Mouse (Mus musculus) testis, adult 10 weeks (tissue): ENCODE results near the gene Snx32. TPM values are rescaled to one million over a fixed set of nuclear protein-coding genes. Genes with fewer than 3 reads are reported as not detected.

Source experiments
- polyA plus RNA-seq: library from polyadenylated mRNA; stranded (reverse); fragments of 350-450 nt; fragmentation: Illumina TruSeq; extraction: RNeasy Lipid Tissue Mini Kit (QIAGEN cat#74804); gene quantifications from one replicate; pipeline ENCODE4 v1.2.3, GENCODE M21; 2014; ENCODE audit warnings: low read depth, low replicate concordance

Gene Snx32
- polyA plus RNA-seq, result 0.91 TPM

DNA sequence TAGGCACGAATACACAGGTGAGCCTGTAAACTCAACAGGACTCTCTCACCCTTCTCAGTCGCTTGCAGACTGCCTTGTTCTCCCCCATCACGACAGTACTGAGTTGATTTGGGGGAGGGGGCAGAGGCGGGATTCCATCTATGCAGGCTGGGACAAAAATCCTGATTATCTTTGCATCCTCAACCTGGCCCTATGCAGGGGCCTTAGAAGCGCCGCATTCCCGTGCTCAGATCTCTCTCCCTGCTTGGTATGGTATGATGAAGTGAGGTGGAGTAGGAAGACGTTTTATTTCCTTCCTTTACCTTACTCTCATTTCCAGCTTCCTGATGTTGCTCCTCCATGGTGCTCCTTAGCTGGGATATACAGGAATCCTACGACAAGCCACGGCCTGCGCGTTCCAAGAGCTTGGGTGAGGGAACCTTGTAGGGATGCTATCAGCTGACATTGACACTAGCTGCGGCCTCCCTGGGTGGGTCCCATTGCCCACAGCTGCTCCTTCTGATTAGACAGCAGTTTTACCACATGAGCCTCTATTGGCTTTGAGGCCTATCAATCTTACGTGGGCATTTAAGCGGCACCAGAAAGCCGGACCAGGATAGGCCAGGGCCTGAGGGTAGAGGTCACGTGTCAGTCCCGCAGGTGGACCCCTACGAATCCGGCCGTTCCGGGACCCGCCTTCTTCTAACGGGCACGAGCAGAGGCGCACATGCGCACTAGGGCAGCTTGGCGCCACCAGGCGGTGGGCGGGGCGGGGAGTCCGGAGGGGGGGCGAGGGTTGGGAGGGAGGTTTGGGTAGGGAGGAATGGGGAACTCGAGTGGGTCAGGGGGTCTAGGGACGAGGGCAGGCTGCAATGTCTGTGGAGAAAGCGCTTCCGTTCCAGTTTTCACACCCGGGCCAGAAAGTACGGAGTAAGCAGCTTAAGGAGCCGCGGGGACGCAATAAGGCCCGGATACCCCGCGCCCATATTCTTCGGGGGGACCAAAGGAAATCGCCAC lies at the start of gene Snx32:
Gene Snx32 (minus strand): TSS at position 508 of the 996 bp plus-strand sequence.

DNA sequence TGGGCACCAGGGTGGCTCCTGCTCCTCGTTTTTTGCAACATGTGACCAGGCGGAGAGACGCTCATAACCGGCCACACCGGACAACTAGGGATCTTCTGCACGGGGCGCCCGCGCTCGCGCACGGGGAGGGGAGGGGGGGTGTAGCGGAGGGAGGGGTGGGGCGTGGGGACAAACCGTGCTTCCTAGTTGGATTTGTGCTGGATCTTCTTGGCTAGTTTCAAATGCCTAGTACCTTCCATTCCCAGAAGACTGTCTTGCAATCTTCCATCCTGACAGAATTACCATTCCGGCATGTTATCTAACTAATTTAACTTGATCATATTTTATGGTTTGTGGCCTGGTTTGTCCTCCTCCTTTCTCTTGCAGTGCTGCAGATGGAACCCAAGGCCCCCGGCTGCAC lies 6.7 kb downstream of the Snx32 start, which contains the start of gene 1700020D05Rik:
Gene 1700020D05Rik (minus strand): TSS at position 101 of the 400 bp plus-strand sequence.

DNA sequence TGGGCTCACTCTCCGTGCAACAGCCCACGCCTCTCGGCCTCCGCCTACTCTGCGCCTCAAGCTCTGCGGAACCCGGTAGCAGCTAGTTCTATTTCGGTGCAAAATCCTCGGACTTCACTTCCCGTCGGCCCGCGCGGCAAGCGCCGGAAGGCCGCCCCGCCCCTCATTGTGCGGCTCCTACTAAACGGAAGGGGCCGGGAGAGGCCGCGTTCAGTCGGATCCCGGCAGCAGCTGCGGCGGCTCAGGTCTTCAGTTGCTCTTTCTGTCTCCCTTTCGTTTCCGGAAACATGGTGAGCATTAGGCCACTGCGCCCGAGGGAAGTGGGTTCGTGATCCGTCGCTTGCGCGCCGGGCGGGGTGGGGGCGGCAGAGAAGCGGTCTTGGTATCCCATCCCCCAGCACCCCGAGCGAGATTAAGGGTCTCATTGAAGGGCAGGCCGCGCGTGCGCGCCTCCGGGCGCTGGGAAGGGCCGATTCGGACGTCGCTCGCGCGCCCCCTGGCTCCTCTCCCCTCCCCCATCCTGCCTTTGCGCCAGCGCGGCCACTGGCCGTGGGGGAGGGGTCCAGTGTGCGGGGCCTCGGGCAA lies 19.9 kb downstream of the Snx32 start, which contains the start of gene Cfl1:
Gene Cfl1 (plus strand): TSS at position 143 of the 585 bp plus-strand sequence.

DNA sequence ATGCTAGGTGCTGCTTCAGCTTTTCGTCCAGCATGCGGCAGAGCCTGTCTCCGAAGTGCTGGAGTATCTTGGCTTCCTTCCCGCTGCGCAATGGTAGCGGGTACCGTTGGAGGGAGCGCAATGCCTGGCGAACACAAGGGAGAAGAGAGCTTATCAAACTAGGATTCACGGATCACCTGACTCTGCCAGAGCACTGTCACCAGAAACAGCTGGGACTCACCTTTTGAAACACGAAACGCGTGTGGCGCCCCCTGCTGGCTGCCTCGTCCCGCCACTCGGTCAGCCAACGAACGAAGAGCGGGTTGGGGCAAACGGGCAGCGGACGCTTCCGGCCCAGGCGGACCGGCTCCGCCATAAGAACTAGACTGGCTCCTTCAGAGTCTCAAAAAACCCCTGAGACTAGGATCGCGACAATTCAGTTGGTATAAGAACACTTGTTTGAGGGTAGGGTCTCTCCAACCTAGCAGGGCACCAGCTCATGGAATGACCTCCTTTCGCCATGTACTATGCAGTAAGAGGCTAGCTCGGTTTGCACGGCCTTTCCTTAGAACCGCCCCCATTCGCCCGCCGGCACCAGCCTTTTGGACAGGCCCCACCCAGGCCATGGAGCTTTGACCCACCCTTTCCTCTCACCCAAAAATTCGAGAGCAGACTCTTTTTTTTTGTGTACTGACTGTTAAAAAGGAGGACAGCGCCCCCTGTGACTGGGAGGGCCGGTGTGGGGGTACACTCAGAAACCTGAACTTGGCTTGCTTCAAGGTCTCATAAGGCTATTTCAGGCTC lies 22.4 kb downstream of the Snx32 start, which contains the start of gene Mus81:
Gene Mus81 (minus strand): TSS at position 635 of the 783 bp plus-strand sequence.

DNA sequence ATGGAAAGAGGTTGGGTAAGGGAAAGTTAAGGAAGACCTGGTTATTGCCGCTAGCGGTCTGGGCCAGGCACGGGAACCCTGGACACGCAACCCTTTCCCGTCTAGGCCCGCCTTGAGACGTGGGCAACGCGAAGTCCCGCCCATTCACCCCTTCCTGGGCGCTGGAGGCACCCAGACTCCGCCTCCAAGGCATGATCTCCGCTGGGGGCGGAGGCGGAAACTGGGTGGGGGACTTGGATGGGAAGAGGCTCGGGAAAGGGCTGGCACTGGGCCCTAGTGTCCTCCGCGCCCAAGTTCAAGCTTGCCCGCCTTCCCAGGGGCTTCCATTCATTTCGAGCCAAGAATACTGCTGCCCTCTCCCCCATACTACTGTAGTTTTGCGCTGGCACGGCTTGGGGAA lies 36.6 kb downstream of the Snx32 start, which contains the start of gene Efemp2:
Gene Efemp2 (plus strand): TSS at position 235 of the 400 bp plus-strand sequence.

DNA sequence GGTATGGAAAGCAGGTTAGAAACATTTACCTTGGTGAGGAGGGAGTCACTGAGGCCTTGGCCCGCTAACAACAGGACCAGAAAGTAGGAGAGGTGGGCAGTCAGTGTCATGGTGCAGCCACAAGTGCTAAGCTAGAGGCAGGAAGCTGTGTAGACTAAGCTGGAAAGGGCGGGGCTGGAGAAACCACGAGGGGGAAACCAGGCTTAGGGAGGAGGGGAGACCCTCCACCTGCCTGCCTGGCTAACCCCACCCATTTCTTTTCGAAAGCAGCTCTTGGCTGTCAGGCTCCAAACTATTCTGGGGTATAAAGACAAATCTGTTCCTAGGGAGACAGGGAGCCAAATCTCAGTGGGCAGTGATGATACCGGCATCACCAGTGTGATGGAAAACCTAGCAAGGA lies 42.0 kb downstream of the Snx32 start, which contains the start of gene Ctsw:
Gene Ctsw (minus strand): TSS at position 134 of the 400 bp plus-strand sequence.

DNA sequence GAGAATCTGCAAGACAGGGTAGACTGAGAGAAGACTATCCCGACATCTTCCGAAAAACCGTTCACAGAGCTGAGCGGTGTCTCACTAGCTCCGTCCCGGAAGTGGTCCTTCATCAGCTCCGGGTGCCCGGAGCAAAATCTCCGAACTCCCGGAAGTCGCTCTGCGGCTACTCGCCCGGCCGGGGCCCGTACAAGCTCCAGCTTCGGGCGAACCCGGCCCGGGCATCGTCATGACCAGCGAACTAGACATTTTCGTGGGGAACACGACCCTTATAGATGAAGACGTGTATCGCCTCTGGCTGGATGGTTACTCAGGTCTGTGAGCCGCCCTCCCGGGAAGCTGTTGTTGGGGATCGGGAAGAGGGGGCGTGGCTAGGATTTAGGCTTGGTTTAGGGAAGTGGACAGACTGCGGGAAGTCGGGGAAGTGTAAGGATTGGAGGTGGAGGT lies 49.9 kb downstream of the Snx32 start, which contains the start of gene Fibp:
Gene Fibp (plus strand): TSS at position 151 of the 447 bp plus-strand sequence.

DNA sequence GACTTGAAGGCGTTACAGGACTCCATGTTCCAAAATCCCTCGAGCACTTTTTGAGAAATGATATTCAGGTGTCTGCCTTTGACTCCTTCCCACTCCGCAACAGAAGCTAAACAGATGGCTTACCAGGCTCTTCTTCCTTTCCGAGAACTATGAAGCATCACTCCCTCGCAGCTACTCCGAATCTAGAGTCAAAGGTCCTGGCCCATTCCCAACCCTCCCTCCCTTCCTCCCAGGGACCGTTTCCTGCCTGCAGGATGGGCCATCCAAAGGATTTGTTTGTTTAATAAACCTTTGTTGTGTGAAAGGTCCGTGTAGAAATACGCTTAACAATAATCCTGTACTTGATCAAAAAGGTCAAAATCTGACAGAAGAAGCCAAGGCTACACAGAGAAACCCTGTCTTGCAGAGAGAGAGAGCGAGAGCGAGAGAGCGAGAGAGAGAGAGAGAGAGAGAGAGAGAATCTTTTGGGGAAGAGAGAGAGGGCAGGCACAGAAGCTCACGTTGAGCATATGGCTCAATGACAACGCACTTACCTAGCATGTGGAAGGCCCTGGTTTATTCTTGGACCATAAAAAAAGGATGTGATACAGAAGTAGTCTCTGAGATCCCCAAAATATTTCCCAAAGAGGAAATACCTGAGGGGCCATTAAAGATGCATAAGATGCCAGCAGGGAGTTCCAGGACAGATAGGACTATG lies 52.4 kb downstream of the Snx32 start, which contains the start of gene Ccdc85b:
Gene Ccdc85b (minus strand): TSS at position 149 of the 697 bp plus-strand sequence.

DNA sequence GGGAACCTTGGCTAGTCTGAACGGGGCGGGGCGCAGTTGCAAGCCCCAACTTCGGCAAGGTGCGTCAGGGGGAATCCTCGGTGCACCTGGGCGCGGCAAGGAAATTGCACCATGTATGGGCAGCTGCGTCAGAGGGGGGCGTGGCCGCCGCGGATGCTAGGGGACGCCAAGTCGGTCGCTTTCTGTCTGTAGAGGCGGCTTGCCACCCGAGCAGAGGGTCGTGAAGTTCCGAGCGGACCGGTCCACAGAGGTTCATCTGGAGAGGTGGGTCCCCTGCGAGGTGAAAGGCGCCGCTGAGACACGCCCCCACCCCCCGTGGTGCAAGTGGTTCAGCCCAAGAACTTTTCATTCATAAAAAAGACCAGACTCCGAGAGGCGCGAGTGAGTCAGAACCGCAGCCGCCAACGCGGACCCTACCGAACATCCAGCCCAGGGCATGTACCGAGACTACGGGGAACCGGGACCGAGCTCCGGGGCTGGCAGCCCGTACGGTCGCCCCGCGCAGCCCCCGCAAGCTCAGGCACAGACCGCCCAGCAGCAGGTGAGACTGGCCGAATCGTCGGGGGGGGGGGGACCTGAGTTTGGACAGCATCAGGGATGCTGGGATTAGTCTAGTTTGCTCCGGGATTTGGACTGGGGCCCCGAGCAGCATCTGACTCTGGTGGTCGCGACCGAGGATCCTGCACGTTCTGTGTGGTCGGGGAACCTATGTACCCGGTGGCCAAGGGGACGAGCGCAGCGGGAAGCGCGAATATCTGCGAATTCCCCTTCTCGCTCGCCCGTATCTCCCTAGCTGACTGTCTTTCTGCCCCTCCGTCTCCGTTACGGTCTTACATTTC lies 62.6 kb downstream of the Snx32 start, which contains the start of gene Fosl1:
Gene Fosl1 (plus strand): TSS at position 33 of the 839 bp plus-strand sequence.

Other genes starting within 250 kb of the Snx32 start
- gene Pacs1, start 237.4 kb downstream of the Snx32 start, polyA plus RNA-seq, result 44.3 TPM
- 42.7 TPM for gene Sf3b2, start 215.1 kb downstream of the Snx32 start, polyA plus RNA-seq
- gene Gal3st3, start 212.2 kb downstream of the Snx32 start, polyA plus RNA-seq, result 0.18 TPM
- 41.2 TPM for gene Catsper1, start 174.8 kb downstream of the Snx32 start, polyA plus RNA-seq
- not detected for gene Cst6, start 161.0 kb downstream of the Snx32 start, polyA plus RNA-seq
- 13.1 TPM for gene Eif1ad, start 143.8 kb downstream of the Snx32 start, polyA plus RNA-seq
- gene Banf1, start 143.4 kb downstream of the Snx32 start, polyA plus RNA-seq, result 12.7 TPM
- gene Sart1, start 121.8 kb downstream of the Snx32 start, polyA plus RNA-seq, result 2.7 TPM
- gene Tsga10ip, start 108.0 kb downstream of the Snx32 start, polyA plus RNA-seq, result 27.1 TPM
- 20.5 TPM for gene Drap1, start 85.6 kb downstream of the Snx32 start, polyA plus RNA-seq
- gene AI837181, start 85.4 kb downstream of the Snx32 start, polyA plus RNA-seq, result 0.76 TPM
- 0.57 TPM for gene Fosl1, start 63.0 kb downstream of the Snx32 start, polyA plus RNA-seq
- gene Ccdc85b, start 52.6 kb downstream of the Snx32 start, polyA plus RNA-seq, result 0.14 TPM
- 5.3 TPM for gene Fibp, start 49.9 kb downstream of the Snx32 start, polyA plus RNA-seq
- gene Ctsw, start 42.0 kb downstream of the Snx32 start, polyA plus RNA-seq, result not detected
- 0.52 TPM for gene Efemp2, start 36.6 kb downstream of the Snx32 start, polyA plus RNA-seq
- 1.2 TPM for gene Mus81, start 22.1 kb downstream of the Snx32 start, polyA plus RNA-seq
- 118 TPM for gene Cfl1, start 20.1 kb downstream of the Snx32 start, polyA plus RNA-seq
- 127 TPM for gene 1700020D05Rik, start 6.8 kb downstream of the Snx32 start, polyA plus RNA-seq
- gene Ovol1, start 50.1 kb upstream of the Snx32 start, polyA plus RNA-seq, result 1.9 TPM
- not detected for gene Ap5b1, start 57.5 kb upstream of the Snx32 start, polyA plus RNA-seq
- gene Rnaseh2c, start 91.3 kb upstream of the Snx32 start, polyA plus RNA-seq, result 0.25 TPM
- 52.9 TPM for gene Kat5, start 99.7 kb upstream of the Snx32 start, polyA plus RNA-seq
- gene Rela, start 126.9 kb upstream of the Snx32 start, polyA plus RNA-seq, result 1.1 TPM
- 0.07 TPM for gene Sipa1, start 153.2 kb upstream of the Snx32 start, polyA plus RNA-seq
- 2.6 TPM for gene Map3k11, start 178.2 kb upstream of the Snx32 start, polyA plus RNA-seq
- gene Pcnx3, start 178.4 kb upstream of the Snx32 start, polyA plus RNA-seq, result 0.55 TPM
- gene Kcnk7, start 193.8 kb upstream of the Snx32 start, polyA plus RNA-seq, result not detected
- 3.6 TPM for gene Ehbp1l1, start 215.8 kb upstream of the Snx32 start, polyA plus RNA-seq
- 4.0 TPM for gene Fam89b, start 219.1 kb upstream of the Snx32 start, polyA plus RNA-seq
- 0.53 TPM for gene Ltbp3, start 230.4 kb upstream of the Snx32 start, polyA plus RNA-seq